In the genomic region with DNA sequence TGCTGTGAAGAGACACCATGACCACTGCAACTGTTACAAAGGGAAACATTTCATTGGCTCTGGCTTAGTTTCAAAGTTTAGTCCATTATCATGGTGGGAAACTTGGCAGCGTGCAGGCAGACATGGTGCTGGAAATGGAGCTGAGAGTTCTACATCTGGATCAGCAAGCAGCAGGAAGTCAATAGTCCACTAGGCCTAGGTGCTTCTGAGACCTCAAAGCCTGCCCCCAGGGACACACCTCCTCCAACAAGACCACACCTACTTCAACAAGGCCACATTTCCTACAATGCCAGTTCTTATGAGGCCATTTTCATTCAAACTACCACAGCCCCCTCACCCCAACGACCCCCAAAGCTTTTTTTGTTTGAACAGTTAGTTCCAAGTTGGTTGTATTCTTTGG, we compare ENCODE assay signal across 19 mouse cellular contexts. TPM values are rescaled to one million over a fixed set of nuclear protein-coding genes. Genes with fewer than 3 reads are reported as not detected.
"Had no signal": no experiment of that assay in that cellular context is flagged by ENCODE, and none has a peak within 500 bp of the region (broad histone marks: within the 10 kb centered on the region; RNA-seq: fewer than 3 reads in every experiment).

No protein-coding gene starts in this region.

- H3K4me2 ChIP-seq: limb, embryonic 15.5 days; lung, embryonic 15.5 days; midbrain, embryonic 13.5 days; neural tube, embryonic 15.5 days had no signal

- H3K9ac ChIP-seq: limb, embryonic 15.5 days; lung, embryonic 15.5 days; midbrain, embryonic 13.5 days; neural tube, embryonic 15.5 days had no signal

- ATAC-seq: intestine, postnatal 0 days; midbrain, embryonic 13.5 days had no signal

- H3K9me3 ChIP-seq: limb, embryonic 15.5 days; lung, embryonic 15.5 days; midbrain, embryonic 13.5 days; neural tube, embryonic 15.5 days had no signal

- H3K36me3 ChIP-seq: limb, embryonic 15.5 days; lung, embryonic 15.5 days; midbrain, embryonic 13.5 days; neural tube, embryonic 15.5 days had no signal

- H3K4me1 ChIP-seq: limb, embryonic 15.5 days; lung, embryonic 15.5 days; midbrain, embryonic 13.5 days; neural tube, embryonic 15.5 days had no signal

- DNase-seq: kidney, adult 8-10 months; kidney, postnatal 25 days; right cerebral cortex, adult 18-20 months; right cerebral cortex, postnatal 25 days; thymus, postnatal 4 days had no signal

- H3K27ac ChIP-seq: limb, embryonic 15.5 days; lung, embryonic 15.5 days; midbrain, embryonic 13.5 days; neural tube, embryonic 15.5 days; stomach, postnatal 0 days had no signal

- H3K4me3 ChIP-seq: limb, embryonic 15.5 days; lung, embryonic 15.5 days; midbrain, embryonic 13.5 days; myocyte; neural tube, embryonic 15.5 days had no signal

- H3K27me3 ChIP-seq: limb, embryonic 15.5 days; lung, embryonic 15.5 days; midbrain, embryonic 13.5 days; neural tube, embryonic 15.5 days had no signal

RNA-seq across cellular contexts. Expression of a gene that starts 8.8 kb away (rescaled TPM):
- total RNA-seq: layer of hippocampus, postnatal 25 days; left cerebral cortex, adult 8-10 months; left cerebral cortex, postnatal 25 days had no signal
- polyA plus RNA-seq: intestine, postnatal 0 days; kidney, embryonic 16.5 days; limb, embryonic 11.5 days; limb, embryonic 15.5 days; lung, embryonic 15.5 days; midbrain, embryonic 13.5 days; myocyte; neural tube, embryonic 11.5 days; neural tube, embryonic 15.5 days; small intestine, adult 2 months; stomach, postnatal 0 days had no signal

RNA-seq across cellular contexts. Expression of a gene that starts 13.0 kb away (rescaled TPM):
- total RNA-seq: layer of hippocampus, postnatal 25 days; left cerebral cortex, adult 8-10 months; left cerebral cortex, postnatal 25 days had no signal
- polyA plus RNA-seq: intestine, postnatal 0 days; kidney, embryonic 16.5 days; limb, embryonic 11.5 days; limb, embryonic 15.5 days; lung, embryonic 15.5 days; midbrain, embryonic 13.5 days; myocyte; neural tube, embryonic 11.5 days; neural tube, embryonic 15.5 days; small intestine, adult 2 months; stomach, postnatal 0 days had no signal
